In the genomic region with DNA sequence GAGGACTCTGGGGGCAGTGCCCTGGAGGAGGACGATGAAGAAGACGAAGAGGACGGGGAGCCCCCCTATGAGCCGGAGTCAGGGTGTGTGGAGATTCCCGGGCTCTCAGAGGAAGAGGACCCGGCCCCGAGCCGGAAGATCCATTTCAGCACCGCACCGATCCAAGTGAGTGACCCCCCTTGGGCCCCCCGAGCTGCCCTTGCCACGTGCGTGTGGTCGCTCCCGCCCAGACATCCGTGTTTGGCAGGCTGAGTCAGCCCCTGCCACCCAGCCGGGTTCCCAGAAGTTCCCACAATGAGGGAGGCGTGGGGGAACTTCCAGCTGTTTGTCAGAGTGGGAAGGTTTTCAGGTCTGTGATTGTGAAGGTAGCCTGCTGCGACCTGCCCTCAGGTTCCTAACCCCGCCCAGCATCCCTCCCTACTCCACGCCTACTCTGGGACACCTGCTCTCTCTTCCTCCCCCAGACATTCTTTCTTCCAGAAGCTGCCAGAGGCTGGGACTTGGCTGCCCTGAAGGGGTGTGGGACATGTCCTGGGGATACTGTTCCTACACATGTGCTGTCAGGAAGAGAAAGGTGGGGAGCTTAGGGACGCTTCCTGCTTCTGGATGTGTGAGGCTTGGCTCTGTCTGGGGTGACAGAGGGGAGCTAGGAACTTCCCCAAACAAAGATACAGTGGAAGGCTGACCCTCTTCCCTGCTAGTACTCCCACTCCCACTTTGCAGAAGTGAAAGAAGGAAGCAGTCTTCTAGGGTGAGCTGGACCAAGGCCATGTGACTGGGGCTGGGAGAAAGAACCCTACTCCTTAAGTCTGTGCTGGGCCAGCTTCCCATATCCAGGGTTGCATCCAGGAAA, we compare ENCODE assay signal across 8 mouse cellular contexts. TPM values are rescaled to one million over a fixed set of nuclear protein-coding genes. Genes with fewer than 3 reads are reported as not detected.
DNase-seq lines count a peak whose midpoint lies in the region; ATAC-seq and TF ChIP-seq lines count a peak whose summit lies in the region.

No protein-coding gene starts in this region.

- ATAC-seq in heart, postnatal 0 days (ENCODE audit: insufficient read depth, low read depth) = no peak

- no peak overlapping the region; the same call in 1 of the 2 replicates for H3K27ac ChIP-seq in embryonic fibroblast, embryonic 13.5 days (ENCODE audit: insufficient read depth, low read length)
- H3K27ac ChIP-seq in heart, postnatal 0 days (ENCODE audit: low read depth) = peak overlapping the region; percentile 91
- H3K27ac ChIP-seq in midbrain, embryonic 10.5 days (replicated peaks) = peak overlapping the region; percentile 96

- WGBS in heart, postnatal 0 days = 2% methylated on average over 17 of the region's 22 CpGs
- under 1% methylated on average over 22 of the region's 22 CpGs for WGBS in large intestine, adult 2 months
- WGBS in midbrain, embryonic 10.5 days = 2% methylated on average over 22 of the region's 22 CpGs

- DNase-seq in adrenal gland, adult (ENCODE audit: inconsistent age in 2 of 2, low spot score in 1 of 2) = peak; percentile 80 to 88
- DNase-seq in adrenal gland, postnatal 4 days (ENCODE audit: low spot score in 2 of 2) = no peak
- DNase-seq in Muller cell, postnatal 12 days (ENCODE audit: inconsistent ontology term) = peak; percentile 83
- peak; percentile 45 for DNase-seq in heart, postnatal 0 days (ENCODE audit: low spot score)
- peak; percentile 85 for DNase-seq in large intestine, adult 2 months (ENCODE audit: low read depth, low spot score)
- no peak for DNase-seq in midbrain, embryonic 10.5 days (ENCODE audit: low spot score)
- DNase-seq in thymus, postnatal 14 days = peak; percentile 73

- H3K36me3 ChIP-seq in heart, postnatal 0 days (replicated peaks; ENCODE audit: control insufficient read depth, insufficient read depth, low read length) = peaks cover 19% of the 10 kb centered on the region
- H3K36me3 ChIP-seq in midbrain, embryonic 10.5 days = peaks cover 40% of the 10 kb centered on the region

- no peak for TF ChIP-seq POLR2A in embryonic fibroblast, embryonic 13.5 days (IDR thresholded peaks at IDR 0.05; ENCODE audit: low read depth, low read length)

- no peaks in the 10 kb centered on the region for H3K27me3 ChIP-seq in heart, postnatal 0 days (ENCODE audit: control insufficient read depth, insufficient read depth, low read length)
- no peaks in the 10 kb centered on the region; the same call in 1 of the 2 replicates for H3K27me3 ChIP-seq in midbrain, embryonic 10.5 days (ENCODE audit: low read depth, poor library complexity, severe bottlenecking)

- TF ChIP-seq CTCF in embryonic fibroblast, embryonic 13.5 days (IDR thresholded peaks at IDR 0.05; ENCODE audit: borderline replicate concordance, insufficient read depth, low read length) = no peak
- no peak for TF ChIP-seq CTCF in heart, postnatal 0 days (IDR thresholded peaks at IDR 0.05; ENCODE audit: low read depth)

- TF ChIP-seq EP300 in heart, postnatal 0 days (IDR thresholded peaks at IDR 0.05; ENCODE audit: low read depth) = no peak

- peak overlapping the region; percentile 88 for H3K9ac ChIP-seq in heart, postnatal 0 days (replicated peaks; ENCODE audit: low read depth, low read length)

- peak overlapping the region; percentile 90 for H3K4me2 ChIP-seq in heart, postnatal 0 days (ENCODE audit: low read depth, low read length)

- H3K4me3 ChIP-seq in embryonic fibroblast, embryonic 13.5 days (ENCODE audit: insufficient read depth, low read length) = peak overlapping the region; percentile 67
- peak overlapping the region; percentile 89 for H3K4me3 ChIP-seq in heart, postnatal 0 days (ENCODE audit: low read depth, low read length)
- H3K4me3 ChIP-seq in midbrain, embryonic 10.5 days = peak overlapping the region; percentile 81

- peaks cover 11% of the 10 kb centered on the region for H3K4me1 ChIP-seq in embryonic fibroblast, embryonic 13.5 days (ENCODE audit: control insufficient read depth, insufficient read depth, low read length)
- peaks cover 43% of the 10 kb centered on the region for H3K4me1 ChIP-seq in heart, postnatal 0 days (ENCODE audit: control insufficient read depth, insufficient read depth)
- peaks cover 86% of the 10 kb centered on the region for H3K4me1 ChIP-seq in midbrain, embryonic 10.5 days

- no peaks in the 10 kb centered on the region for H3K9me3 ChIP-seq in heart, postnatal 0 days (replicated peaks; ENCODE audit: control insufficient read depth, low read length)
- no peaks in the 10 kb centered on the region for H3K9me3 ChIP-seq in midbrain, embryonic 10.5 days (replicated peaks)

RNA-seq across cellular contexts. Expression of a gene that starts 2.1 kb away (rescaled TPM):
- total RNA-seq in adrenal gland, postnatal 4 days (2021) = 100 to 1,000 TPM; 108 to 113 TPM
- polyA plus RNA-seq in embryonic fibroblast, embryonic 13.5 days (2011; ENCODE audit: insufficient read length, low read depth, missing spikeins) = 44.3 and 61.7 TPM in 2 replicates
- 27.6 and 38.6 TPM in 2 replicates for total RNA-seq in heart, postnatal 0 days (2014; rRNA removed; ENCODE audit: low replicate concordance)
- polyA plus RNA-seq in heart, postnatal 0 days (2015; fragmentation: Nextera tagmentation; extraction: Ambion mirVana) = 4.5 and 4.7 TPM in 2 replicates
- 18.9 and 20.0 TPM in 2 replicates for polyA plus RNA-seq in large intestine, adult 2 months (2012; rRNA removed)
- polyA plus RNA-seq in midbrain, embryonic 10.5 days (2016; fragmentation: Nextera tagmentation; extraction: Ambion mirVana) = 8.6 and 9.0 TPM in 2 replicates

RNA-seq across cellular contexts. Expression of a gene that starts 16.7 kb away (rescaled TPM):
- total RNA-seq in adrenal gland, postnatal 4 days (2021) = 10 to 100 TPM; 16.2 to 22.5 TPM
- 11.6 and 14.2 TPM in 2 replicates for polyA plus RNA-seq in embryonic fibroblast, embryonic 13.5 days (2011; ENCODE audit: insufficient read length, low read depth, missing spikeins)
- total RNA-seq in heart, postnatal 0 days (2014; rRNA removed; ENCODE audit: low replicate concordance) = 6.2 and 9.5 TPM in 2 replicates
- 4.6 and 4.8 TPM in 2 replicates for polyA plus RNA-seq in heart, postnatal 0 days (2015; fragmentation: Nextera tagmentation; extraction: Ambion mirVana)
- 2.2 and 2.4 TPM in 2 replicates for polyA plus RNA-seq in large intestine, adult 2 months (2012; rRNA removed)
- polyA plus RNA-seq in midbrain, embryonic 10.5 days (2016; fragmentation: Nextera tagmentation; extraction: Ambion mirVana) = 40.8 and 58.6 TPM in 2 replicates

RNA-seq across cellular contexts. Expression of a gene that starts 16.9 kb away (rescaled TPM):
- total RNA-seq in adrenal gland, postnatal 4 days (2021) = 1 to 10 TPM; 2.8 to 3.9 TPM
- not detected in 2 replicates for polyA plus RNA-seq in embryonic fibroblast, embryonic 13.5 days (2011; ENCODE audit: insufficient read length, low read depth, missing spikeins)
- total RNA-seq in heart, postnatal 0 days (2014; rRNA removed; ENCODE audit: low replicate concordance) = 47.5 and 313 TPM in 2 replicates
- polyA plus RNA-seq in heart, postnatal 0 days (2015; fragmentation: Nextera tagmentation; extraction: Ambion mirVana) = 62.2 and 62.4 TPM in 2 replicates
- 4.7 and 7.2 TPM in 2 replicates for polyA plus RNA-seq in large intestine, adult 2 months (2012; rRNA removed)
- 0.20 TPM in 1 of 2 replicates, not detected in the other for polyA plus RNA-seq in midbrain, embryonic 10.5 days (2016; fragmentation: Nextera tagmentation; extraction: Ambion mirVana)

RNA-seq across cellular contexts. Expression of a gene that starts 25.6 kb away (rescaled TPM):
- not detected for total RNA-seq in adrenal gland, postnatal 4 days (2021)
- not detected in 2 replicates for polyA plus RNA-seq in embryonic fibroblast, embryonic 13.5 days (2011; ENCODE audit: insufficient read length, low read depth, missing spikeins)
- total RNA-seq in heart, postnatal 0 days (2014; rRNA removed; ENCODE audit: low replicate concordance) = not detected in 2 replicates
- polyA plus RNA-seq in heart, postnatal 0 days (2015; fragmentation: Nextera tagmentation; extraction: Ambion mirVana) = 0.27 TPM in 1 of 2 replicates, not detected in the other
- not detected in 2 replicates for polyA plus RNA-seq in large intestine, adult 2 months (2012; rRNA removed)
- not detected in 2 replicates for polyA plus RNA-seq in midbrain, embryonic 10.5 days (2016; fragmentation: Nextera tagmentation; extraction: Ambion mirVana)

RNA-seq across cellular contexts. Expression of a gene that starts 48.2 kb away (rescaled TPM):
- total RNA-seq in adrenal gland, postnatal 4 days (2021) = 10 to 100 TPM; 59.8 to 69.3 TPM
- polyA plus RNA-seq in embryonic fibroblast, embryonic 13.5 days (2011; ENCODE audit: insufficient read length, low read depth, missing spikeins) = 8.6 and 10.0 TPM in 2 replicates
- total RNA-seq in heart, postnatal 0 days (2014; rRNA removed; ENCODE audit: low replicate concordance) = 121 and 168 TPM in 2 replicates
- polyA plus RNA-seq in heart, postnatal 0 days (2015; fragmentation: Nextera tagmentation; extraction: Ambion mirVana) = 179 and 186 TPM in 2 replicates
- polyA plus RNA-seq in large intestine, adult 2 months (2012; rRNA removed) = 47.3 and 81.2 TPM in 2 replicates
- 9.7 and 15.3 TPM in 2 replicates for polyA plus RNA-seq in midbrain, embryonic 10.5 days (2016; fragmentation: Nextera tagmentation; extraction: Ambion mirVana)

Comparison
In these comparisons a context has a peak if more than half of its experiments do, and no peak if none do; other contexts are left out.
1. DNase-seq: peak in adrenal gland, adult (2 of 2), Muller cell, postnatal 12 days (single experiment), heart, postnatal 0 days (single experiment), large intestine, adult 2 months (single experiment) and thymus, postnatal 14 days (single experiment); none in adrenal gland, postnatal 4 days (0 of 2) and midbrain, embryonic 10.5 days (single experiment).
2. Peak in every context shown above with its lines, with median percentiles within 50 percentile points of each other: H3K4me3 ChIP-seq.